Mouse (Mus musculus) activated CD4-positive, CD25-positive, alpha-beta regulatory T cell, adult 4 months (primary cell): ENCODE measurements around the gene Fbxo39. TPM values are rescaled to one million over a fixed set of nuclear protein-coding genes. Genes with fewer than 3 reads are reported as not detected.

Experiments used
- ATAC-seq: one replicate; pipeline ENCODE4 v1.8.0; 2017
- polyA plus RNA-seq, 2 experiments: library from polyadenylated mRNA; unstranded; fragments of 100-300 nt; shearing (Covaris generic); gene quantifications; one replicate each; pipeline ENCODE4 v1.2.1; 2017

Gene Fbxo39
- polyA plus RNA-seq, 2 experiments from 2014 or later = 0.20 to 0.28 TPM

DNA sequence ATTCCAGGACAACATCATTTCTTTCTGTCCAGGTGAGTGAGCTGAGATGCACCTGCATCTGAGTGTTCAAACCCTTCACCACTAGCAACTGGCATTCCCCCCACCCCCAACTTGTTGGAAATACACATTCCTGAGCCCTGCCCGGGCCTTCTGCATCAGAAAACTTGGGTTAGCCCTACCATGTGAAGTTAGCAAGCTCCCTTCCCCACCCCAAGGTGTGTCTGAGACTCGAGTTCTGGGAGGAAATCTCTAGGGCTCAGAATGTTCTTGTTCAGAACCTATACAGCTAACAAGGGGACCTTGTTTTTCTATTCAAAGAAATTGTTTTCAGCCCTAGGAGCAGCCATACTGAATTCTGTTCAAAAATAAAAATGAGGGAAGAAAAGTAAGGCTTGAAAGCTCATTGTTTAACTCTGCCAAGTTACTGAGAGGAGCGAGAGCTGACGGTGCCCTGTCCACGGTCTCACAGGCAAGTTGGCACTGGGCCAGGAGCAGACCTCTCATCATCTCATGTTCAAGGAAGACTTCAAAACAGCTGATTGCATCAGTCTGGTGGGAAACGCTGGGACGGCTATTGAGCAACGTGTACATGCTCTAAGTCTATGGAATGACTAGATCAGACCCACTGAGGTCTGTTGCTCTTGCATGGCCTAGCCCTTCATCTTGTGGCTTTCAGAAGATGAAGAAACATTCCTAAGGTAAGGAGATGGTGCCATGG, 49.4 kb downstream of the Fbxo39 start:
- no peak for ATAC-seq

DNA sequence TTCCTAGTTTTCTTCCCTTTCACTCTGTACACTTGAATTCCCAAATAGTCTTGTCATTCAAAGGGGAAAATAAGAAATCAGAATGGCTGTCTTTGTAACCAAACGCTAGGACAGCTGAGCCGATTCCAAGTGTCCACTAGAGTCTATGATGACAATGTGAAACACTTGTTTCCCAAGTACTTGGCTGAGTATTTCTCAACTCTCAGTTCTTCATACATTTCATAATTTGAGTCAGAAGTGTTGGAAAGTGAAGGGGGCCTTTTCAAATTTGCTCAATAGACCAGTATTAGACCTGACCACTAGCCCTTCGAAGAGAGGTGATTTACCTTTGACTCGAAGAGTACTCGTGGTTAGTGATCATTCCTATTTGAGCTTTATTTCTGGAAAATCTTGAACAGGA, 50.3 kb downstream of the Fbxo39 start:
- no peak for ATAC-seq

- ATAC-seq = no peak
Observed at GRCm38 (mm10) chr11:72366126-72366525, 51.9 kb downstream of the Fbxo39 start.

GRCm38 (mm10) chr11:72367934-72368674, 53.9 kb downstream of the Fbxo39 start:
- no peak for ATAC-seq

Other genes with a start within 250 kb of the Fbxo39 start
- not detected for gene Pitpnm3, start 178.7 kb upstream of the Fbxo39 start, polyA plus RNA-seq
- not detected for gene Gm43951, start 107.6 kb upstream of the Fbxo39 start, polyA plus RNA-seq
- gene 4933427D14Rik, start 107.0 kb upstream of the Fbxo39 start, polyA plus RNA-seq = 10 to 100 TPM; 18.5 to 19.6 TPM
- 100 to 1,000 TPM; 118 to 131 TPM for gene Txndc17, start 106.9 kb upstream of the Fbxo39 start, polyA plus RNA-seq
- 10 to 100 TPM; 13.0 to 15.6 TPM for gene Med31, start 98.9 kb upstream of the Fbxo39 start, polyA plus RNA-seq
- not detected for gene Slc13a5, start 47.2 kb upstream of the Fbxo39 start, polyA plus RNA-seq
- gene Xaf1, start 12.8 kb upstream of the Fbxo39 start, polyA plus RNA-seq = 100 to 1,000 TPM in 1 of 2 experiments, 10 to 100 TPM in 1; 68.0 to 111 TPM
- gene Tekt1, start 48.0 kb downstream of the Fbxo39 start, polyA plus RNA-seq = not detected
- gene Smtnl2, start 97.3 kb downstream of the Fbxo39 start, polyA plus RNA-seq = not detected
- not detected for gene Ggt6, start 121.1 kb downstream of the Fbxo39 start, polyA plus RNA-seq
- 10 to 100 TPM; 55.5 to 77.9 TPM for gene Mybbp1a, start 126.9 kb downstream of the Fbxo39 start, polyA plus RNA-seq
- not detected for gene Spns2, start 175.5 kb downstream of the Fbxo39 start, polyA plus RNA-seq
- under 1 TPM; 0.61 to 0.70 TPM for gene Spns3, start 236.1 kb downstream of the Fbxo39 start, polyA plus RNA-seq